Mouse (Mus musculus) myocyte (in vitro differentiated cells): ENCODE measurements around the gene Tbx21. TPM values are rescaled to one million over a fixed set of nuclear protein-coding genes. Genes with fewer than 3 reads are reported as not detected.

Experiments
- H3K27me3 ChIP-seq: one replicate; pipeline ENCODE4 v1.6.1; 2011; ENCODE audit not compliant: control insufficient read depth, insufficient read depth, insufficient read length
- H3K36me3 ChIP-seq: one replicate; pipeline ENCODE4 v1.6.1; 2011; ENCODE audit not compliant: control insufficient read depth, insufficient read depth
- H3K4me2 ChIP-seq: one replicate; pipeline ENCODE4 v1.6.1; 2011; ENCODE audit warnings: low read depth, control low read depth
- H3K4me3 ChIP-seq: one replicate; pipeline ENCODE4 v1.5.1; 2011; ENCODE audit warnings: mild to moderate bottlenecking, control low read depth, moderate library complexity
- H3K79me2 ChIP-seq: one replicate; pipeline ENCODE4 v1.6.1; 2011; ENCODE audit not compliant: control insufficient read depth, insufficient read depth
- H3ac ChIP-seq: one replicate; pipeline ENCODE4 v1.6.1; 2011; ENCODE audit not compliant: control insufficient read depth, insufficient read length
- CEBPB ChIP-seq: IDR thresholded peaks from 2 replicates; pipeline ENCODE4 v1.6.1; 2011; ENCODE audit warnings: mild to moderate bottlenecking, moderate library complexity; ENCODE audit not compliant: poor library complexity, insufficient read depth, severe bottlenecking
- E2F4 ChIP-seq: IDR thresholded peaks from one replicate; pipeline ENCODE4 v1.6.1; 2011; ENCODE audit warnings: mild to moderate bottlenecking, control low read depth, moderate library complexity; ENCODE audit not compliant: insufficient read depth
- MAX ChIP-seq: IDR thresholded peaks from one replicate; pipeline ENCODE4 v1.6.1; 2011; ENCODE audit warnings: low read depth, mild to moderate bottlenecking, control low read depth
- MYOD1 ChIP-seq, 3 experiments: IDR thresholded peaks; one replicate each; pipeline ENCODE4 v1.6.1; 2011; ENCODE audit warnings: control low read depth in 2 of 3, low read depth in 2 of 3, mild to moderate bottlenecking in 2 of 3, moderate library complexity in 1 of 3; ENCODE audit not compliant: insufficient read length in 2 of 3, control insufficient read depth in 1 of 3
- MYOG ChIP-seq, 3 experiments: IDR thresholded peaks; one replicate each; pipeline ENCODE4 v1.6.1; 2011; ENCODE audit warnings: control low read depth in 2 of 3, low read depth in 2 of 3, mild to moderate bottlenecking in 2 of 3; ENCODE audit not compliant: insufficient read length in 2 of 3, control insufficient read depth in 1 of 3, insufficient read depth in 1 of 3
- POLR2A ChIP-seq: IDR thresholded peaks from one replicate; pipeline ENCODE4 v1.6.1; 2011; ENCODE audit warnings: low read depth, mild to moderate bottlenecking, control low read depth, moderate library complexity; ENCODE audit not compliant: insufficient read length
- POLR2AphosphoS2 ChIP-seq: IDR thresholded peaks from one replicate; pipeline ENCODE4 v1.6.1; 2011; ENCODE audit warnings: low read depth, control low read depth; ENCODE audit not compliant: insufficient read length
- REST ChIP-seq: IDR thresholded peaks from one replicate; pipeline ENCODE4 v1.6.1; 2011; ENCODE audit warnings: mild to moderate bottlenecking, control low read depth, moderate library complexity; ENCODE audit not compliant: insufficient read depth, insufficient read length
- SRF ChIP-seq: IDR thresholded peaks from one replicate; pipeline ENCODE4 v1.6.1; 2011; ENCODE audit warnings: low read depth; ENCODE audit not compliant: control insufficient read depth, insufficient read length
- TCF12 ChIP-seq: IDR thresholded peaks from one replicate; pipeline ENCODE4 v1.6.1; 2011; ENCODE audit warnings: mild to moderate bottlenecking, control low read depth; ENCODE audit not compliant: poor library complexity, insufficient read depth, severe bottlenecking
- TCF3 ChIP-seq: IDR thresholded peaks from one replicate; pipeline ENCODE4 v1.6.1; 2011; ENCODE audit warnings: low read depth, control low read depth; ENCODE audit not compliant: insufficient read length
- USF1 ChIP-seq: IDR thresholded peaks from one replicate; pipeline ENCODE4 v1.6.1; 2011; ENCODE audit warnings: low read depth, mild to moderate bottlenecking, control low read depth, moderate library complexity
- polyA plus RNA-seq: library from polyadenylated mRNA; unstranded; fragments of >200 nt; fragmentation: generic; extraction: Trizol; gene quantifications from one replicate; pipeline ENCODE4 v1.2.1, GENCODE M21; 2012; ENCODE audit warnings: missing spikeins

Tbx21 gene
- polyA plus RNA-seq, 1 experiment = not detected

- Histone ChIP-seq H3K4me2 (peak overlapping the region; percentile 59), H3K27me3 (peaks cover 20% of the 10 kb centered on the region), H3K4me3 (peak overlapping the region; percentile 4), H3K79me2 (no peaks in the 10 kb centered on the region), H3ac (no peak overlapping the region), H3K36me3 (no peaks in the 10 kb centered on the region)
- TF ChIP-seq POLR2A (no peak), POLR2AphosphoS2 (no peak), MYOG (IDR thresholded peaks at IDR 0.05; ENCODE audit: control insufficient read depth in 1 of 3, insufficient read depth in 1 of 3, insufficient read length in 2 of 3, low read depth in 2 of 3) (no peak), MYOD1 (IDR thresholded peaks at IDR 0.05; ENCODE audit: control insufficient read depth in 1 of 3, insufficient read length in 2 of 3, low read depth in 2 of 3) (no peak), SRF (no peak), E2F4 (no peak), REST (no peak), CEBPB (no peak), MAX (no peak), TCF12 (no peak), USF1 (no peak), TCF3 (no peak)
These were observed 11.7 kb upstream of the Tbx21 start for GRCm38 (mm10) chr11:97126645-97127468.

DNA sequence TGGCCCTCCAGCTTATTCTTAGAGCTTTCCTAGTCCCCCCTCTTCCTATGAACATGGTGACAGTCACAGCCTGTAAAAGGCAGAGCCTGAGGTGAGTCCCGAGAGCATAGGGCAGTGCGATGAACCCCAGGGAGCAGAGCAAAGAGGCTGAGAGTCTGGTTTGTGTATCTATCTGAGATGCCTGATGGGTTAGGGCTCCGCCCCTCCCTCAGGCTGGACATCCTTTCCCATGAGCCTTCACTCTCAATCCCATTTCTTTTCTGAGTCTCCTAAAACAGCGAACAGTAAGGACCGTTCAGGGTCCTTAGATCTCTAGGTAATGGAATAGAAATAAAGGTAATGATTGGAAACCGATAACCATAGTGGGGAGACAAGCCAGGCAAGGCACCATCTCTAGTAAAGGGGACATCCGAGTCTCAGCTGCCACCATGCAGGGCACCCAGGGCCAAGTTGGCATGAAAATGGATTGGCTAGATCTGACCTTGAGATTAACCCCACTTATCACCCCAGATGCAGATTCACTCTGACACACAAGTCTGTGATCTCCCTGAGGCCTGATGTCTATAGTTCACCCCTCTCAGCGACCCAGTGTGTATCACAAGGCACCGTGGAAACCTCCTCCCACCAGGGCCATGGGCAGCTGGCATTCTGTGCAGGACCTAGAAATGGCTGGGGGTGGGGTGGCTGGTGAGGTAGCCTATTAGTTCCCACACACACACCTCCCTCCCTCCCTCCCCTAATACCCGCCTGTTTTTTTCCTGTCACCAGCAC, 9.3 kb upstream of the Tbx21 start:
- Histone ChIP-seq H3K4me2 (no peak overlapping the region), H3K4me3 (no peak overlapping the region), H3ac (no peak overlapping the region), H3K79me2 (no peaks in the 10 kb centered on the region), H3K36me3 (no peaks in the 10 kb centered on the region), H3K27me3 (peaks cover 20% of the 10 kb centered on the region)
- TF ChIP-seq REST (no peak), POLR2A (no peak), E2F4 (no peak), MAX (no peak), SRF (no peak), MYOD1 (IDR thresholded peaks at IDR 0.05; ENCODE audit: control insufficient read depth in 1 of 3, insufficient read length in 2 of 3, low read depth in 2 of 3) (no peak), TCF3 (no peak), POLR2AphosphoS2 (no peak), TCF12 (no peak), MYOG (IDR thresholded peaks at IDR 0.05; ENCODE audit: control insufficient read depth in 1 of 3, insufficient read depth in 1 of 3, insufficient read length in 2 of 3, low read depth in 2 of 3) (no peak), CEBPB (no peak)

- no peak overlapping the region for H3ac ChIP-seq
- no peaks in the 10 kb centered on the region for H3K36me3 ChIP-seq
- TF ChIP-seq TCF12 = no peak
- no peak overlapping the region for H3K4me2 ChIP-seq
- H3K4me3 ChIP-seq = no peak overlapping the region
- no peaks in the 10 kb centered on the region for H3K79me2 ChIP-seq
- peaks cover 29% of the 10 kb centered on the region for H3K27me3 ChIP-seq
These were observed 8.3 kb upstream of the Tbx21 start for GRCm38 (mm10) chr11:97123282-97123890.

GRCm38 (mm10) chr11:97120641-97121040, 5.5 kb upstream of the Tbx21 start:
- H3K36me3 ChIP-seq = no peaks in the 10 kb centered on the region
- TF ChIP-seq E2F4 = no peak
- no peak for TF ChIP-seq POLR2A
- no peak for TF ChIP-seq TCF12
- no peak for TF ChIP-seq REST
- no peak for TF ChIP-seq TCF3
- TF ChIP-seq MYOD1 (IDR thresholded peaks at IDR 0.05; ENCODE audit: control insufficient read depth in 1 of 3, insufficient read length in 2 of 3, low read depth in 2 of 3) = no peak
- no peak for TF ChIP-seq MAX
- no peak for TF ChIP-seq POLR2AphosphoS2
- no peak for TF ChIP-seq CEBPB
- no peak for TF ChIP-seq MYOG (IDR thresholded peaks at IDR 0.05; ENCODE audit: control insufficient read depth in 1 of 3, insufficient read depth in 1 of 3, insufficient read length in 2 of 3, low read depth in 2 of 3)
- TF ChIP-seq SRF = no peak
- TF ChIP-seq USF1 = no peak
- no peak overlapping the region for H3K4me2 ChIP-seq
- H3K79me2 ChIP-seq = no peaks in the 10 kb centered on the region
- no peak overlapping the region for H3ac ChIP-seq
- no peak overlapping the region for H3K4me3 ChIP-seq
- H3K27me3 ChIP-seq = peaks cover 36% of the 10 kb centered on the region
